In genomic region chr4:144718288-144718687, GRCm38 (mm10) we compare ENCODE assay signal across 26 mouse cellular contexts. TPM values are rescaled to one million over a fixed set of nuclear protein-coding genes. Genes with fewer than 3 reads are reported as not detected.
DNase-seq lines count a peak whose midpoint lies in the region; ATAC-seq and TF ChIP-seq lines count a peak whose summit lies in the region.
"Had no signal": no experiment of that assay in that cellular context is flagged by ENCODE, and none has a peak within 500 bp of the region (broad histone marks: within the 10 kb centered on the region; RNA-seq: fewer than 3 reads in every experiment).

No protein-coding gene starts in this region.

- 0 out of 2 replicates have a peak, but pooled peaks have one; percentile 27 for ATAC-seq in forebrain, embryonic 11.5 days (replicated peaks; ENCODE audit: low FRiP score)
- ATAC-seq in forebrain, embryonic 14.5 days, result no peak
- peak; percentile 20; the same call in 1 of the 2 replicates for ATAC-seq in limb, embryonic 11.5 days (ENCODE audit: insufficient number of reproducible peaks, low FRiP score, low TSS enrichment, low read depth)
- peak; percentile 20; the same call in 1 of the 2 replicates for ATAC-seq in midbrain, postnatal 0 days (ENCODE audit: low FRiP score)
- no peak for ATAC-seq in midbrain, embryonic 15.5 days (replicated peaks)
- ATAC-seq: forebrain, embryonic 15.5 days had no signal

- no peak overlapping the region for H3K4me3 ChIP-seq in forebrain, embryonic 11.5 days (ENCODE audit: low read depth, low read length)
- H3K4me3 ChIP-seq in forebrain, embryonic 14.5 days (ENCODE audit: low read depth, low read length), result no peak overlapping the region
- H3K4me3 ChIP-seq in limb, embryonic 11.5 days (ENCODE audit: low read depth, low read length), result no peak overlapping the region
- no peak overlapping the region for H3K4me3 ChIP-seq in limb, embryonic 10.5 days
- H3K4me3 ChIP-seq in midbrain, postnatal 0 days (ENCODE audit: low read depth, low read length), result no peak overlapping the region
- H3K4me3 ChIP-seq in midbrain, embryonic 15.5 days, result no peak overlapping the region
- H3K4me3 ChIP-seq: forebrain, embryonic 15.5 days; heart, embryonic 10.5 days; heart, embryonic 15.5 days had no signal

- no peak overlapping the region for H3K9ac ChIP-seq in forebrain, embryonic 11.5 days (ENCODE audit: low read length)
- H3K9ac ChIP-seq in forebrain, embryonic 14.5 days (ENCODE audit: low read length), result no peak overlapping the region
- no peak overlapping the region for H3K9ac ChIP-seq in limb, embryonic 11.5 days (ENCODE audit: low read length)
- H3K9ac ChIP-seq in midbrain, postnatal 0 days (replicated peaks; ENCODE audit: low read length, poor library complexity, severe bottlenecking), result no peak overlapping the region
- H3K9ac ChIP-seq in midbrain, embryonic 15.5 days, result no peak overlapping the region
- H3K9ac ChIP-seq: forebrain, embryonic 15.5 days; heart, embryonic 15.5 days; hindbrain, embryonic 14.5 days had no signal

- TF ChIP-seq CTCF in midbrain, postnatal 0 days (IDR thresholded peaks at IDR 0.05), result no peak

- WGBS in forebrain, embryonic 11.5 days, result 86% methylated on average over 1 of the region's 1 CpGs
- 92% methylated on average over 1 of the region's 1 CpGs for WGBS in forebrain, embryonic 14.5 days
- WGBS in limb, embryonic 11.5 days, result 88% methylated on average over 1 of the region's 1 CpGs
- WGBS in limb, embryonic 10.5 days, result 81% methylated on average over 1 of the region's 1 CpGs
- WGBS in midbrain, postnatal 0 days, result 79% methylated on average over 1 of the region's 1 CpGs
- WGBS in midbrain, embryonic 15.5 days, result 83% methylated on average over 1 of the region's 1 CpGs

- H3K9me3 ChIP-seq in forebrain, embryonic 11.5 days (ENCODE audit: control insufficient read depth, low read length), result peaks cover 8% of the 10 kb centered on the region; the same call in 1 of the 2 replicates
- H3K9me3 ChIP-seq in forebrain, embryonic 14.5 days (replicated peaks; ENCODE audit: control insufficient read depth, low read length), result peaks cover 16% of the 10 kb centered on the region
- no peaks in the 10 kb centered on the region for H3K9me3 ChIP-seq in limb, embryonic 11.5 days (ENCODE audit: control insufficient read depth, low read length)
- no peaks in the 10 kb centered on the region for H3K9me3 ChIP-seq in limb, embryonic 10.5 days (replicated peaks)
- H3K9me3 ChIP-seq in midbrain, postnatal 0 days (ENCODE audit: low read length), result peaks cover 23% of the 10 kb centered on the region; the same call in 1 of the 2 replicates
- peaks cover 17% of the 10 kb centered on the region for H3K9me3 ChIP-seq in midbrain, embryonic 15.5 days

- no peak overlapping the region for H3K27ac ChIP-seq in forebrain, embryonic 11.5 days (ENCODE audit: low read depth, low read length)
- H3K27ac ChIP-seq in forebrain, embryonic 14.5 days (ENCODE audit: low read depth, low read length), result no peak overlapping the region
- no peak overlapping the region for H3K27ac ChIP-seq in limb, embryonic 11.5 days (replicated peaks; ENCODE audit: low read depth, low read length)
- H3K27ac ChIP-seq in limb, embryonic 10.5 days, result no peak overlapping the region
- no peak overlapping the region for H3K27ac ChIP-seq in midbrain, postnatal 0 days (ENCODE audit: low read depth, low read length)
- no peak overlapping the region for H3K27ac ChIP-seq in midbrain, embryonic 15.5 days
- H3K27ac ChIP-seq: forebrain, embryonic 15.5 days; heart, embryonic 10.5 days; heart, embryonic 15.5 days; hindbrain, embryonic 14.5 days had no signal

- H3K4me2 ChIP-seq in forebrain, embryonic 11.5 days (ENCODE audit: low read depth, low read length, severe bottlenecking), result no peak overlapping the region
- no peak overlapping the region for H3K4me2 ChIP-seq in forebrain, embryonic 14.5 days (ENCODE audit: low read length)
- H3K4me2 ChIP-seq in limb, embryonic 11.5 days (ENCODE audit: low read depth, severe bottlenecking), result no peak overlapping the region
- H3K4me2 ChIP-seq in midbrain, postnatal 0 days (ENCODE audit: low read depth, low read length, poor library complexity, severe bottlenecking), result no peak overlapping the region
- no peak overlapping the region for H3K4me2 ChIP-seq in midbrain, embryonic 15.5 days
- H3K4me2 ChIP-seq: forebrain, embryonic 15.5 days; heart, embryonic 15.5 days; hindbrain, embryonic 14.5 days had no signal

- H3K36me3 ChIP-seq in forebrain, embryonic 11.5 days (ENCODE audit: control insufficient read depth, insufficient read depth, low read length), result no peaks in the 10 kb centered on the region
- no peaks in the 10 kb centered on the region for H3K36me3 ChIP-seq in forebrain, embryonic 14.5 days (ENCODE audit: control insufficient read depth, insufficient read depth, low read length)
- no peaks in the 10 kb centered on the region for H3K36me3 ChIP-seq in limb, embryonic 11.5 days (ENCODE audit: control insufficient read depth, insufficient read depth, low read length)
- no peaks in the 10 kb centered on the region for H3K36me3 ChIP-seq in limb, embryonic 10.5 days
- H3K36me3 ChIP-seq in midbrain, postnatal 0 days (ENCODE audit: insufficient read depth, low read length), result no peaks in the 10 kb centered on the region
- no peaks in the 10 kb centered on the region for H3K36me3 ChIP-seq in midbrain, embryonic 15.5 days (replicated peaks)
- H3K36me3 ChIP-seq: forebrain, embryonic 15.5 days; heart, embryonic 10.5 days; heart, embryonic 15.5 days had no signal

- H3K4me1 ChIP-seq in forebrain, embryonic 11.5 days (replicated peaks; ENCODE audit: control insufficient read depth, insufficient read depth, low read length), result no peaks in the 10 kb centered on the region
- H3K4me1 ChIP-seq in forebrain, embryonic 14.5 days (ENCODE audit: control insufficient read depth, insufficient read depth, low read length), result no peaks in the 10 kb centered on the region
- no peaks in the 10 kb centered on the region for H3K4me1 ChIP-seq in limb, embryonic 11.5 days (ENCODE audit: control insufficient read depth, insufficient read depth, low read length)
- H3K4me1 ChIP-seq in limb, embryonic 10.5 days, result no peaks in the 10 kb centered on the region
- no peaks in the 10 kb centered on the region for H3K4me1 ChIP-seq in midbrain, postnatal 0 days (ENCODE audit: insufficient read depth, low read length)
- H3K4me1 ChIP-seq in midbrain, embryonic 15.5 days, result no peaks in the 10 kb centered on the region
- H3K4me1 ChIP-seq: forebrain, embryonic 15.5 days; heart, embryonic 10.5 days; heart, embryonic 15.5 days had no signal

- no peak for DNase-seq in forebrain, embryonic 11.5 days (ENCODE audit: low spot score)
- no peak for DNase-seq in forebrain, embryonic 14.5 days (ENCODE audit: low spot score)
- DNase-seq in limb, embryonic 11.5 days (ENCODE audit: low spot score), result no peak
- DNase-seq in limb, embryonic 10.5 days (ENCODE audit: low spot score), result no peak
- DNase-seq in midbrain, postnatal 0 days (ENCODE audit: low spot score), result no peak
- DNase-seq in urinary bladder, postnatal 36 days (ENCODE audit: low spot score in 2 of 2), result no peak
- DNase-seq: adrenal gland, postnatal 10 days; cerebellum, adult 11 months; cerebellum, adult 8-10 months; cerebellum, postnatal 25 days; gastrocnemius, postnatal 36 days; heart, adult 11 months; heart, postnatal 14 days had no signal

- H3K27me3 ChIP-seq in forebrain, embryonic 11.5 days (ENCODE audit: control insufficient read depth, insufficient read depth, low read length), result no peaks in the 10 kb centered on the region
- no peaks in the 10 kb centered on the region for H3K27me3 ChIP-seq in forebrain, embryonic 14.5 days (replicated peaks; ENCODE audit: control insufficient read depth, insufficient read depth, low read length)
- H3K27me3 ChIP-seq in limb, embryonic 11.5 days (ENCODE audit: control insufficient read depth, insufficient read depth, low read length), result no peaks in the 10 kb centered on the region
- H3K27me3 ChIP-seq in limb, embryonic 10.5 days (ENCODE audit: low read depth, poor library complexity, severe bottlenecking), result no peaks in the 10 kb centered on the region
- no peaks in the 10 kb centered on the region for H3K27me3 ChIP-seq in midbrain, postnatal 0 days (ENCODE audit: insufficient read depth, low read length)
- H3K27me3 ChIP-seq in midbrain, embryonic 15.5 days (replicated peaks), result no peaks in the 10 kb centered on the region
- H3K27me3 ChIP-seq: forebrain, embryonic 15.5 days; heart, embryonic 15.5 days had no signal

RNA-seq across cellular contexts. Expression of gene Gm13178, which starts 2.9 kb away (rescaled TPM):
- not detected in 2 replicates for polyA plus RNA-seq in forebrain, embryonic 11.5 days (2014; fragmentation: Nextera tagmentation; extraction: Ambion mirVana)
- not detected in 2 replicates for polyA plus RNA-seq in forebrain, embryonic 14.5 days (2014; fragmentation: Nextera tagmentation; extraction: Ambion mirVana)
- not detected in 2 replicates for polyA plus RNA-seq in limb, embryonic 11.5 days (2014; fragmentation: Nextera tagmentation; extraction: Ambion mirVana)
- polyA plus RNA-seq in limb, embryonic 10.5 days (2016; fragmentation: Nextera tagmentation; extraction: Ambion mirVana), result not detected in 2 replicates
- not detected in 2 replicates for total RNA-seq in midbrain, postnatal 0 days (2014; rRNA removed)
- not detected in 2 replicates for polyA plus RNA-seq in midbrain, postnatal 0 days (2015; fragmentation: Nextera tagmentation; extraction: Ambion mirVana)
- not detected in 2 replicates for polyA plus RNA-seq in midbrain, embryonic 15.5 days (2015; fragmentation: Nextera tagmentation; extraction: Ambion mirVana)
- total RNA-seq: adrenal gland, postnatal 10 days; gastrocnemius, adult 8-10 months; gastrocnemius, postnatal 36 days; heart, postnatal 14 days; hematopoietic stem cell, adult 5-6 weeks; MEL had no signal
- polyA plus RNA-seq: brain, embryonic 14.5 days; C2C12; cortical plate, adult 2 months; embryonic facial prominence, embryonic 14.5 days; forebrain, embryonic 15.5 days; heart, embryonic 10.5 days; heart, embryonic 15.5 days; hindbrain, embryonic 14.5 days had no signal

RNA-seq across cellular contexts. Expression of gene Gm436, which starts 32.1 kb away (rescaled TPM):
- not detected in 2 replicates for polyA plus RNA-seq in forebrain, embryonic 11.5 days (2014; fragmentation: Nextera tagmentation; extraction: Ambion mirVana)
- not detected in 2 replicates for polyA plus RNA-seq in forebrain, embryonic 14.5 days (2014; fragmentation: Nextera tagmentation; extraction: Ambion mirVana)
- polyA plus RNA-seq in limb, embryonic 11.5 days (2014; fragmentation: Nextera tagmentation; extraction: Ambion mirVana), result not detected in 2 replicates
- not detected in 2 replicates for polyA plus RNA-seq in limb, embryonic 10.5 days (2016; fragmentation: Nextera tagmentation; extraction: Ambion mirVana)
- not detected in 2 replicates for total RNA-seq in midbrain, postnatal 0 days (2014; rRNA removed)
- not detected in 2 replicates for polyA plus RNA-seq in midbrain, postnatal 0 days (2015; fragmentation: Nextera tagmentation; extraction: Ambion mirVana)
- not detected in 2 replicates for polyA plus RNA-seq in midbrain, embryonic 15.5 days (2015; fragmentation: Nextera tagmentation; extraction: Ambion mirVana)
- total RNA-seq: adrenal gland, postnatal 10 days; adrenal gland, postnatal 4 days; gastrocnemius, adult 8-10 months; gastrocnemius, postnatal 36 days; heart, postnatal 14 days; hematopoietic stem cell, adult 5-6 weeks; MEL had no signal
- polyA plus RNA-seq: brain, embryonic 14.5 days; C2C12; cortical plate, adult 2 months; embryonic facial prominence, embryonic 14.5 days; forebrain, embryonic 15.5 days; heart, embryonic 10.5 days; heart, embryonic 15.5 days; hindbrain, embryonic 14.5 days had no signal

Comparison
In these comparisons a context has a peak if more than half of its experiments do, and no peak if none do; other contexts are left out.
1. ATAC-seq: peak in forebrain, embryonic 11.5 days (single experiment), limb, embryonic 11.5 days (single experiment) and midbrain, postnatal 0 days (single experiment); none in forebrain, embryonic 14.5 days (single experiment) and midbrain, embryonic 15.5 days (single experiment).